Mouse (Mus musculus): Measurements from ENCODE around the gene AI597479. TPM values are rescaled to one million over a fixed set of nuclear protein-coding genes. Genes with fewer than 3 reads are reported as not detected.

Gene AI597479
- polyA plus RNA-seq, 2 experiments from 2014 or later = 16.9 to 17.2 TPM

DNA sequence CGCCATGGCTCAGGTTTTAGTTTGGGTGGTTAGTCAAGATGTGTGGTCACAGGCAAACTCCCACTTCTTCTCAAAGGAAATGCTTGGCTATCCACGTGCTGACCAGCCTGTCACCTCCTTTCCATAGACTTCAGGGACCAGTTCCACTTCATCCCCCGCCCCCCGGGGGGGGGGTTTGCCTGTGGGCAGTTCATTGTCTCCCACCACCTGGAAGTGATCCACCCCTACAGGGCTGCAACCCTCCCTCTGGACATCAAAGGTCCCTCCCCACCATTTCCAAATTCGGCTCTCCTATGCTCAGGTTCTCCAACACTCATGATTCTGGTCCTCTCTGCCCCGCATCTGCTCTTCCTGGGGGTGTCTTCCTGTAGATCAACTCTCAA lies 64.6 kb downstream of the AI597479 start:
- ATAC-seq = no peak

DNA sequence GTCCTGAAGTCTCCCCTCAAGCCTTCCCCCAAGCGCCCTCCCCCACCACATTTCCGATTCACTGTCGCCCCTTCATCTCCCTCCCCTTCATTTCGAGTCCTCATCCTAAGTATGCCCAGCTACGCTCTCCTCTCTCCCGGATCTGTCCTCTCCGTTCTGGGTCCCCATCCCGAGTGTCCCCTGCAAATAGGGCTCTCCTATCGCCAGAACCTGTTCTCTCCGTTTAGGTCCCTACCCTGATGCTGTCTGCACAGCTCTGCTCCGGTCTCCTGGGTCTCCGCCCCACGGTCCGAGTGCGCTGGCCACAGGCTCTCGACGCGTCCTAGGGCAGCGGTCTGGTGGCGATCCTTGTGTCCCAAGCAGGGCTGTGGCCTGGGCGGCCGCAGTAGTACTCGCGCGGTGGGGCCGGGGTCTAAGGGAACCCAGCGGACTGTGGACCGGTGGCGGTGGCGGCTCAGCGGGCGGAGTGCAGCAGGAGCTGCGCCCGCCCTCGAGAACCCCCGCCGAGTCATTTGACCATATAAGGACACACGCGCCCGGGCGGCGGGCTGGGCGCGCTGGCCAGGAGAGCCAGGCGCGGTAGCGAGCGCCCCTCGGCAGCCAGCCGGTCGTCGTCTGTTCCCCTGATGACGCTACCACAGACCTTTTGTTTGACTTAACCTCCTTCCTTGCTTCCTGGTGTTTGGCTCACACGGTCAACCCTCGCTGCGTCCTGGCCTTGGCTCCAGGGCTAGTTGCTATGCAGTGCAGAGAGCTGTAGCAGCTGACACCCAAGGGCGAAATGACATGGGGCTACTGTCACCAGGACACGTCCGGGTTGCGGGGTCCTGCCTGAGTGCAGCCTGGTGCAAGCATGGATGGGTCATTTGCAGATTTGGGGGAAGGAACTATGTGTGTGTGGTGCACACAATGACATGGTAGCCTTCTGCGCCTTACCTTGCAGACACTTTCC lies 65.2 kb downstream of the AI597479 start:
- ATAC-seq = peak; percentile 89

DNA sequence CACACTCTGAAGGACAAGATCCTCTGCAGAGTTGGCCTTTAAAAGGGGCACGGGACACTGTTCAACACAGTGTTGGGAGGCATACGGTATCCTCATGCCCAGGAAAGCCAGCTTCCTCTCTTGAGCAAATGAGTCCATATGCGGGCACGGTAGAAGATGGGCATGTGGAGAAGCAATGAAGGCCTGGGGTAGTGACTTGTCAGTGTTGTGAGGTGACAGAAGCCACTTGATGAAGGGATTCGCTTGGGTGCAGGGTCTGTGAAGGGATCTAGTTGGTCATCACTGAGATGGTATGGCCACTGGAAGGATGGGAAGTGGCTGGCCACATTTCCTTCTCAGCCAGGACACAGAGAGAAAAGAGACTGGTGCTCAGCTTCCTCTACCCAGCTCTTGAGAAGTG lies 66.1 kb downstream of the AI597479 start:
- no peak for ATAC-seq

Other genes starting within 250 kb of the AI597479 start
- gene Mrps9, start 247.5 kb upstream of the AI597479 start, polyA plus RNA-seq (2017; shearing (Covaris generic)) = 10 to 100 TPM; 88.1 to 89.6 TPM
- 1 to 10 TPM; 4.1 to 5.0 TPM for gene Gpr45, start 145.8 kb upstream of the AI597479 start, polyA plus RNA-seq (2017; shearing (Covaris generic))
- gene Tgfbrap1, start 73 bp upstream of the AI597479 start, polyA plus RNA-seq (2017; shearing (Covaris generic)) = 1 to 10 TPM; 4.8 to 6.5 TPM
- 1 to 10 TPM; 3.0 to 3.3 TPM for gene Fhl2, start 98.3 kb downstream of the AI597479 start, polyA plus RNA-seq (2017; shearing (Covaris generic))